In genomic region chr9:11192183-11192582, GRCm38 (mm10) we compare ENCODE assay signal across 23 mouse cellular contexts.
A peak's percentile ranks its signal among the peaks of the same experiment; 100 is the strongest.
DNase-seq lines count a peak whose midpoint lies in the region; ATAC-seq lines count a peak whose summit lies in the region.
"Had no signal": no experiment of that assay in that cellular context is flagged by ENCODE, and none has a peak within 500 bp of the region (broad histone marks: within the 10 kb centered on the region; RNA-seq: fewer than 3 reads in every experiment).

No protein-coding gene starts in this region.

- H3K4me2 ChIP-seq in embryonic facial prominence, embryonic 14.5 days (ENCODE audit: low read depth, low read length) = no peak overlapping the region
- no peak overlapping the region for H3K4me2 ChIP-seq in limb, embryonic 13.5 days (replicated peaks)
- no peak overlapping the region for H3K4me2 ChIP-seq in midbrain, embryonic 12.5 days (replicated peaks)
- no peak overlapping the region for H3K4me2 ChIP-seq in midbrain, embryonic 15.5 days
- H3K4me2 ChIP-seq: embryonic facial prominence, embryonic 13.5 days; forebrain, embryonic 12.5 days; heart, embryonic 11.5 days; hindbrain, embryonic 12.5 days; hindbrain, embryonic 15.5 days had no signal

- 49% methylated on average over 2 of the region's 2 CpGs for WGBS in embryonic facial prominence, embryonic 14.5 days
- WGBS in embryonic facial prominence, embryonic 10.5 days = 61% methylated on average over 2 of the region's 2 CpGs
- WGBS in limb, embryonic 13.5 days = 82% methylated on average over 2 of the region's 2 CpGs
- 91% methylated on average over 2 of the region's 2 CpGs for WGBS in limb, embryonic 10.5 days
- 5% methylated on average over 2 of the region's 2 CpGs for whole genome bisulfite sequencing in midbrain, embryonic 12.5 days
- WGBS in midbrain, embryonic 15.5 days = 9% methylated on average over 2 of the region's 2 CpGs

- H3K4me3 ChIP-seq in embryonic facial prominence, embryonic 14.5 days (ENCODE audit: low read depth, low read length) = no peak overlapping the region
- no peak overlapping the region for H3K4me3 ChIP-seq in embryonic facial prominence, embryonic 10.5 days
- H3K4me3 ChIP-seq in limb, embryonic 13.5 days = no peak overlapping the region
- no peak overlapping the region for H3K4me3 ChIP-seq in limb, embryonic 10.5 days
- no peak overlapping the region for H3K4me3 ChIP-seq in midbrain, embryonic 12.5 days
- H3K4me3 ChIP-seq in midbrain, embryonic 15.5 days = no peak overlapping the region
- H3K4me3 ChIP-seq: embryonic facial prominence, embryonic 13.5 days; forebrain, embryonic 12.5 days; gastrocnemius, adult 2 months; hindbrain, embryonic 12.5 days; hindbrain, embryonic 15.5 days had no signal

- H3K36me3 ChIP-seq in embryonic facial prominence, embryonic 14.5 days (ENCODE audit: control insufficient read depth, insufficient read depth, low read length) = no peaks in the 10 kb centered on the region
- no peaks in the 10 kb centered on the region for H3K36me3 ChIP-seq in embryonic facial prominence, embryonic 10.5 days (replicated peaks)
- H3K36me3 ChIP-seq in limb, embryonic 13.5 days = no peaks in the 10 kb centered on the region
- no peaks in the 10 kb centered on the region for H3K36me3 ChIP-seq in limb, embryonic 10.5 days
- no peaks in the 10 kb centered on the region for H3K36me3 ChIP-seq in midbrain, embryonic 12.5 days
- no peaks in the 10 kb centered on the region for H3K36me3 ChIP-seq in midbrain, embryonic 15.5 days (replicated peaks)
- H3K36me3 ChIP-seq: embryonic facial prominence, embryonic 13.5 days; forebrain, embryonic 12.5 days; hindbrain, embryonic 12.5 days; hindbrain, embryonic 15.5 days had no signal

- DNase-seq in embryonic facial prominence, embryonic 14.5 days (ENCODE audit: low spot score) = peak; percentile 33
- no peak for DNase-seq in embryonic facial prominence, embryonic 10.5 days (ENCODE audit: low spot score)
- DNase-seq in limb, embryonic 10.5 days (ENCODE audit: low spot score) = no peak
- no peak for DNase-seq in adipocyte (ENCODE audit: low spot score)
- DNase-seq: adrenal gland, adult 8-10 months; adrenal gland, postnatal 25 days; cerebellum, adult 18-20 months; cerebellum, adult 9-10 months; cerebellum, postnatal 14 days; forebrain, postnatal 0 days; gastrocnemius, adult 2 months; gastrocnemius, postnatal 14 days; heart, adult 11 months had no signal

- no peaks in the 10 kb centered on the region for H3K4me1 ChIP-seq in embryonic facial prominence, embryonic 14.5 days (ENCODE audit: control insufficient read depth, insufficient read depth, low read length)
- no peaks in the 10 kb centered on the region for H3K4me1 ChIP-seq in embryonic facial prominence, embryonic 10.5 days
- no peaks in the 10 kb centered on the region for H3K4me1 ChIP-seq in limb, embryonic 13.5 days
- H3K4me1 ChIP-seq in limb, embryonic 10.5 days = no peaks in the 10 kb centered on the region
- no peaks in the 10 kb centered on the region for H3K4me1 ChIP-seq in midbrain, embryonic 12.5 days
- H3K4me1 ChIP-seq in midbrain, embryonic 15.5 days = no peaks in the 10 kb centered on the region
- H3K4me1 ChIP-seq: embryonic facial prominence, embryonic 13.5 days; forebrain, embryonic 12.5 days; hindbrain, embryonic 12.5 days; hindbrain, embryonic 15.5 days had no signal

- no peaks in the 10 kb centered on the region for H3K27me3 ChIP-seq in embryonic facial prominence, embryonic 14.5 days (replicated peaks; ENCODE audit: control insufficient read depth, insufficient read depth, low read length)
- no peaks in the 10 kb centered on the region for H3K27me3 ChIP-seq in embryonic facial prominence, embryonic 10.5 days (replicated peaks; ENCODE audit: low read depth, poor library complexity, severe bottlenecking)
- no peaks in the 10 kb centered on the region for H3K27me3 ChIP-seq in limb, embryonic 13.5 days
- no peaks in the 10 kb centered on the region for H3K27me3 ChIP-seq in limb, embryonic 10.5 days (ENCODE audit: low read depth, poor library complexity, severe bottlenecking)
- no peaks in the 10 kb centered on the region for H3K27me3 ChIP-seq in midbrain, embryonic 12.5 days
- no peaks in the 10 kb centered on the region for H3K27me3 ChIP-seq in midbrain, embryonic 15.5 days (replicated peaks)
- H3K27me3 ChIP-seq: embryonic facial prominence, embryonic 13.5 days; forebrain, embryonic 12.5 days; hindbrain, embryonic 12.5 days; hindbrain, embryonic 15.5 days had no signal

- H3K27ac ChIP-seq in embryonic facial prominence, embryonic 14.5 days (replicated peaks; ENCODE audit: low read depth, low read length) = no peak overlapping the region
- H3K27ac ChIP-seq in embryonic facial prominence, embryonic 10.5 days (replicated peaks) = no peak overlapping the region
- no peak overlapping the region for H3K27ac ChIP-seq in limb, embryonic 13.5 days
- H3K27ac ChIP-seq in limb, embryonic 10.5 days = no peak overlapping the region
- H3K27ac ChIP-seq in midbrain, embryonic 12.5 days (replicated peaks) = 0 out of 2 replicates have a peak overlapping the region, but pooled peaks have one; percentile 22
- no peak overlapping the region for H3K27ac ChIP-seq in midbrain, embryonic 15.5 days
- H3K27ac ChIP-seq: embryonic facial prominence, embryonic 13.5 days; forebrain, embryonic 12.5 days; gastrocnemius, adult 2 months; hindbrain, embryonic 12.5 days; hindbrain, embryonic 15.5 days had no signal

- ATAC-seq in embryonic facial prominence, embryonic 14.5 days (ENCODE audit: low read depth) = peak; percentile 30; the same call in 1 of the 2 replicates
- peak; percentile 40; the same call in 1 of the 2 replicates for ATAC-seq in limb, embryonic 13.5 days (ENCODE audit: low FRiP score, low read depth)
- ATAC-seq in midbrain, embryonic 12.5 days (ENCODE audit: low FRiP score, low read depth) = peak; percentile 83
- ATAC-seq in midbrain, embryonic 15.5 days (replicated peaks) = no peak
- ATAC-seq: CD4-positive, CD25-positive, alpha-beta regulatory T cell, adult 4 months; forebrain, postnatal 0 days; intestine, postnatal 0 days had no signal

- H3K9ac ChIP-seq in embryonic facial prominence, embryonic 14.5 days (ENCODE audit: low read depth, low read length) = no peak overlapping the region
- no peak overlapping the region for H3K9ac ChIP-seq in limb, embryonic 13.5 days
- H3K9ac ChIP-seq in midbrain, embryonic 12.5 days (replicated peaks) = no peak overlapping the region
- H3K9ac ChIP-seq in midbrain, embryonic 15.5 days = no peak overlapping the region
- H3K9ac ChIP-seq: embryonic facial prominence, embryonic 13.5 days; forebrain, embryonic 12.5 days; forebrain, postnatal 0 days; hindbrain, embryonic 12.5 days; hindbrain, embryonic 15.5 days had no signal

- no peaks in the 10 kb centered on the region for H3K9me3 ChIP-seq in embryonic facial prominence, embryonic 14.5 days (ENCODE audit: control insufficient read depth, low read length)
- no peaks in the 10 kb centered on the region for H3K9me3 ChIP-seq in embryonic facial prominence, embryonic 10.5 days
- no peaks in the 10 kb centered on the region for H3K9me3 ChIP-seq in limb, embryonic 13.5 days
- no peaks in the 10 kb centered on the region for H3K9me3 ChIP-seq in limb, embryonic 10.5 days (replicated peaks)
- H3K9me3 ChIP-seq in midbrain, embryonic 12.5 days = no peaks in the 10 kb centered on the region
- H3K9me3 ChIP-seq in midbrain, embryonic 15.5 days = no peaks in the 10 kb centered on the region
- H3K9me3 ChIP-seq: embryonic facial prominence, embryonic 13.5 days; forebrain, embryonic 12.5 days; hindbrain, embryonic 12.5 days; hindbrain, embryonic 15.5 days had no signal
